Mouse (Mus musculus): ENCODE data around the gene H2-K1.

DNA sequence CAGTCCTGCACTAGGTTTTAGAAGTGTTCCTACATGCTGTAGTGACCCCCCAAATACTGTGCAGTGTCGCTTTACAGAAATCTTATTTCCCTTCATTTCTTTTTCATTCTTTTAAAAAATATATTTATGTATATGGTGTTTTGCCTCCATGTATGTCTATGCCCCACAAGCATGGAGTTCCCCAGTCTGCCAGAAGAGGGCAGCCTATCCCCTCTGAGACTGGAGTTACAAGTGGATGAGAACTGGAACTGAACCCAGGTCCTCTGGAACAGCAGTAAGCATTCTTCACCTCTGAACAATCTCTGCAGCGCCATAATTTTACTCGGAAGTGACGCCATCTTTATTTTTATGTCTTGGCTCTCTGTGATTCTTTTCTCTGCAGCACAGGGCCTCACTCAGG lies 30.8 kb downstream of the H2-K1 start:
- TF ChIP-seq CTCF (IDR thresholded peaks at IDR 0.05; ENCODE audit: extremely low read depth, insufficient read depth, insufficient read length, insufficient replicate concordance): no peak
- no peak for TF ChIP-seq POLR2A (IDR thresholded peaks at IDR 0.05; ENCODE audit: low read depth, low read length)

Measured in spleen, adult 2 months (tissue).